Mouse (Mus musculus) lung, adult 2 months (tissue): ENCODE measurements around the gene Kat6b. TPM values are rescaled to one million over a fixed set of nuclear protein-coding genes. Genes with fewer than 3 reads are reported as not detected.

Experiments
- DNase-seq: peaks from one replicate; pipeline ENCODE4 v3.0.0; 2022
- H3K4me1 ChIP-seq: fragments of 200-500 bp; 2 replicates; pipeline ENCODE4 v1.6.1; 2011; ENCODE audit warnings: low read length; ENCODE audit not compliant: control insufficient read depth, insufficient read depth
- H3K4me3 ChIP-seq: fragments of 200-500 bp; replicated peaks from 2 replicates; pipeline ENCODE3; 2011; ENCODE audit warnings: low read depth, mild to moderate bottlenecking, control low read depth, low read length; ENCODE audit errors: extremely low read depth
- CTCF ChIP-seq: fragments of 200-500 bp; IDR thresholded peaks from 2 replicates; pipeline ENCODE4 v1.5.1; 2011; ENCODE audit warnings: mild to moderate bottlenecking, low read length, control low read depth; ENCODE audit not compliant: insufficient read depth
- POLR2A ChIP-seq: fragments of 200-500 bp; IDR thresholded peaks from 2 replicates; pipeline ENCODE4 v1.6.1; 2011; ENCODE audit warnings: low read depth, mild to moderate bottlenecking, control low read depth, low read length, borderline replicate concordance; ENCODE audit errors: extremely low read depth
- WGBS: fragments of 180-500 bp; shearing (Covaris S2); methylation state at CpG from one replicate; pipeline ENCODE4 v1.1.7; 2018; 5-methylcytosine and 5-hydroxymethylcytosine counted together
- polyA plus RNA-seq: library from polyadenylated mRNA; depleted of rRNA; stranded (reverse); fragments of >200 nt; gene quantifications from 2 replicates; pipeline ENCODE4 v1.2.3, GENCODE M21; 2012

The Kat6b gene
- polyA plus RNA-seq, 1 experiment, result 11.5 TPM

DNA sequence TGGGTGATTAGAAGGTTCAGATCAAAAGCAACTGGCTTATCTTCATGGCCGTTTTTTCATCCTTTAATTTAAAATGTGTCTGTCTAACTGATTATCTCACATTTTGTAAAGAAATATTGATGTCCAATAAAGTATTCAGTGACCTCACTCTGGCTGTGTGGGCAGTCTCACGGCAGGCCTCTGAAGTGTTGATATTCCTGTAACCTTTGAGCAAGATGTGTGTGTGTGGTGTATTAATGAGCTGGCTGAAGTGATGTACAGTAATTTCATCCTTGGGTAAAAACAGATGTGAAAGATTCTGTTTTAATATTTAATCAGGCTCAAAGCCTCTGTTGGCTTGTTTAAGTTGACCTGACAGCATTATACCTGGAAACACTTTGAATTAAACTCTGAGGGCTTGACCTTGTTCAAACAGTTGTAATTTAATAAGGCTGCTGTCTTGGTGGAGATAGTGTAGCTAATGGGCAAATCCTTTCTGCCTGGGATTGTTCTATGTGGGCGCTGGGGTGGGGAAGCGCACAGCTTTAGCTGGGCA lies 82.4 kb downstream of the Kat6b start:
- WGBS, result 77% methylated on average over 4 of the region's 4 CpGs
- Histone ChIP-seq H3K4me3 (no peak overlapping the region), H3K4me1 (peaks cover 3% of the 10 kb centered on the region; the same call in 1 of the 2 replicates)
- no peak for DNase-seq
- TF ChIP-seq CTCF (no peak), POLR2A (no peak)

DNA sequence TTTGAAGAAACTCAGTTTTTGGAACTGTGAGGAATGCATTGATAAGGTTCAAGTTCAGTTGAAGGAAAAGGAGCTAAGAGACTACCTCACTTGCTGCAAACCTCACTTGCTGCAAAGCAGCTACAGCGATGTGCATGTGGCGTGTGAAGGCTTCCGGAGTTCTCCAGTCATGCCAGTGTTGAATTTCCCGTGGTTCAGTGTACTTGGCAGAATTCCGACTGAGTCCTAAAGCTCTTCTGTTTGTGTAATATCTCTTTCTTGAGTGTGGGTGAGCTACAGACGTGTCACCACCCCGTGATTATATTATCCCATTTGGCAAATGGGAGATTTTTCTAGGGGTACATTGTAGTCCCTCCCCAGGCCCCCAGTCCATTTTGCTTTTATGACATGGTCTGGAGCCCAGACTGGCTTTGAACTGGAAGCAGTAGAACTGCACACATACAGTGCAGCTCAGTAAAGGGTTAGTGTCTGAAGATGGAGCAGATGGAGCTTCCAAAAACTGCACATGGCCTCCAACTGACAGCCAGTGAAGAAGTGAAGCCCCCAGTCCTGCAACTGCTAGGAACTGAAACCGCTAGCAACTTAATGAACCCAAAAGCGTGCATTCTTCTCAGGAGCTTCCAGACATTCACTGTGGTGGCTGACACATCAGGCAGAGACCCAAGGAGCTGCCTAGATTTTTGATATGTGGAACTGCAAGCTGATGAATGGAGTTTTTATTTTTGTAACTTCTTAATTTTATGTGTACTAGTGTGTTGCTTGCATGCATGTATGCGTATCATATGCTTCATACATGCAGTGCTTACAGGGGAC lies 84.5 kb downstream of the Kat6b start:
- DNase-seq, result no peak
- TF ChIP-seq CTCF (no peak), POLR2A (no peak)
- Histone ChIP-seq H3K4me1 (peaks cover 2% of the 10 kb centered on the region; the same call in 1 of the 2 replicates), H3K4me3 (no peak overlapping the region)
- 77% methylated on average over 10 of the region's 10 CpGs for WGBS

DNA sequence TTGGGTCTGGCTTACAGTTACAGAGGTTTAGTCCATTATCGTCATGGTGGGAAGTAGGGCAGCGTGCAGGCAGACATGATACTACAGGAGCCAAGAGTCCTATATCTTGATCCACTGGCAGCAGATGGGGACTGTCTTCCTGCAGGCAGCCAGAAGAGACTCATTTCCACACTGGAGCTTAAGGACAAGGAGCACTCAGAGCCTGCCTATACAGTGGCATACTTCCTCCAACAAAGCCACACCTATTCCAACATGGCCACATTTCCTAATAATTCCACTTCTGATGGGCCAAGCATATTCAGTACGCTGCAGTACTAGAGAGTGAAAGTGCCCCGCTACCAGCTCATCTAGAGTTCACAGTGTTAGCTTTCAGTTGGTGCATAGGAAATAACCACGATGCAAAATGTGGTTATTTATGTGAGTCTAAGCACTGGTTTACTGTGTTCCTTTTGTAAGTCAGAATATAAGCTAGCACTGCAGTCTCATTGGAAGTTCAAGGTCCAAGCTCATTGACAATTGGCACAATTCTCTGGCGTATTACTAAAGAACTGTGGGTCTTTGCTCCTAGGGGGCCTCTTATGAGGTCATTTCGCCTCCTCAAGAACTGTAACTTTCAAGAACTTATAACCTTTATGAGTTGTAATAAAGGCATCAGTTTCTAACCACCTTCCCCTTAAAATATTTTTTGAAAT lies 86.2 kb downstream of the Kat6b start:
- TF ChIP-seq CTCF (no peak), POLR2A (no peak)
- WGBS, result 89% methylated on average over 7 of the region's 7 CpGs
- Histone ChIP-seq H3K4me3 (no peak overlapping the region), H3K4me1 (no peaks in the 10 kb centered on the region)
- no peak for DNase-seq

DNA sequence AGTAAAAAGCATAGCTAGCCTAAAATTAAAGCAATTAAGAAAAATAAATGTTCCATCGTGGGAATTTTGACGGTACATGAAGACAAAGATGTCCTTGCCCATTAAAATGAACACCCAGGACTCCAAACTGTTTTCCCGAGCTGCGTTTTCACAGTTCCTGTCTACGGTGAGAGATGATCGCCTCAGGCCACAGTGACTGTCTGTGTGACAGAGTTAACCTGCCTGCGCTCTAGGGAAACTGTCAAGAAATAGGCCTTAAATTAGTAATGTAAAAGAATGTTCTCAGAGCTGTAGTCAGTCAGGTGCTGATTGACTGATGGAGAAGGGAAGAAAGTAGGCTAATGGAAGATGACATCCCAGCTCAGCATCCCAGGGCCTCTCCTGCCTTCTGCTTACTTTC lies 87.6 kb downstream of the Kat6b start:
- H3K4me1 ChIP-seq, result no peaks in the 10 kb centered on the region
- H3K4me3 ChIP-seq, result no peak overlapping the region
- TF ChIP-seq POLR2A (no peak), CTCF (no peak)
- no peak for DNase-seq
- WGBS, result 92% methylated on average over 7 of the region's 7 CpGs

DNA sequence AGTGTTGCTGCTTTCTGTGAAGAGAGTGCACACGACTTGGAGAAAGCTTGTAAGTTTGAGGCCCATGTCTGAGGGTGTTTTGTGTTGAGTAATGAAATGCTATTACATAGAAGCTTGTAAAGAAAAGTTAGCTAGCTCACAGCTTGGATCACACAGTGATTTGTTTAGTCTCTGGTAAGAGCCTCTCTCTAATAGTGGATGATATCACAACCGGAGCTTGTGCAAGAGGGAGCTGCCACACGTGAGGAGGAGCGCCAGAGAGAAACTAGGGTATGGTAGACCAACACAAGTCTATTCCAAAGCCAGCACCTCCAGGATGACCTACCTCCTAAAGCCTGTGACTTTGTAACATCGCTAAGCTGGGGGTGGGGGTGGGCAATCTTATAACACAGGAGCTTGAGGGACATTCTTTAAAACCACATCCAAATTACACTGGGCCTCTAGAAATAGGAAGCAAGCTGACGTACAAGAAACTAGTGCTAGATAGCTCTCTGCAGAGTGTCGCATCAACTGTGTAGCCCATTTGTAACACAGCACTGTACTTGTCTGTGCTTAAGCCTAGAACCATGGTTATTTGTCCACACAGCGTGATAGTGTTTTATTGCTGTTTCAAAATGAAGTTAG lies 93.6 kb downstream of the Kat6b start:
- TF ChIP-seq CTCF, result no peak
- no peak for TF ChIP-seq POLR2A
- DNase-seq, result no peak
- no peak overlapping the region for H3K4me3 ChIP-seq
- WGBS, result 66% methylated on average over 8 of the region's 8 CpGs
- H3K4me1 ChIP-seq, result peaks cover 2% of the 10 kb centered on the region

DNA sequence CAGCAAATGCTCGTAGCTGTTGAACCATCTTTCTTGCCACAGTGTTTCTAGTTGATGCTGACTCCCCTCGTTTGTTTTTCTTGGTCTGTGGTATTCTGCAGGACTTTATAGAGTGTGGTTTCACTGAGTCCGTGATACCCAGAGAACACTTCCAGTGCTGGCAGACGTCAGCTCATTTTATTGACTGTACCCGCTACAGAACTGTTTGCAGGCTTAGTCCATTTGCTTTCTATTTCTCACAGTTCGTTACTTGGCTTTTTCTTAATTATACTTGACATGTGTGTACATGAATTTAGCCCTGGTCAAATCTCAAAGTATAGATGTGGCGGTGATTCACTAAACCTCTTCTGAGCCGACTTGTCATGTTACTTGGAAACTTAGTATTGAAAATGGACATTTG lies 95.6 kb downstream of the Kat6b start:
- H3K4me3 ChIP-seq, result no peak overlapping the region
- DNase-seq, result no peak
- WGBS, result 78% methylated on average over 8 of the region's 8 CpGs
- peaks cover 11% of the 10 kb centered on the region for H3K4me1 ChIP-seq
- TF ChIP-seq POLR2A (no peak), CTCF (no peak)

DNA sequence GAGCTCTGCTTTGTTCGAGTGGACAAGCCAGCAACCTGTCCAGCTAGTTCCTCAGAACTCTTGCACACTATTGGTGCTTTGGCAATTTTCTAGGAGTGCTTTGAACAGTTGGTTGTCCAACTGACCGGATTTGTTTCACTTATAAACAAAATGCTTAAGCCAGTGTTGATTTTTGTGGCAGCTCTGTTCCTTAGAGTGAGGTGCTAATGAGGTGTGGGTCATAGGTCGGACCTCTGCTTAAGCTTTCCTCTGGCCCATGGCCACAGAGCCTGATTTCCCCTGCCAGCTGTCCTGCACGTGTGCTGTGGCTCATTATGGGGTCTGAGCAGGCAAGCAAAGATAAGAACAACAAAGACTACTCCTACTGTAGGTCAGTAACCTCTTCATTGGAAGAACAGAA lies 100.0 kb downstream of the Kat6b start:
- no peak overlapping the region for H3K4me3 ChIP-seq
- peaks cover 20% of the 10 kb centered on the region for H3K4me1 ChIP-seq
- DNase-seq, result no peak
- TF ChIP-seq POLR2A (no peak), CTCF (no peak)
- WGBS, result 23% methylated on average over 4 of the region's 4 CpGs

DNA sequence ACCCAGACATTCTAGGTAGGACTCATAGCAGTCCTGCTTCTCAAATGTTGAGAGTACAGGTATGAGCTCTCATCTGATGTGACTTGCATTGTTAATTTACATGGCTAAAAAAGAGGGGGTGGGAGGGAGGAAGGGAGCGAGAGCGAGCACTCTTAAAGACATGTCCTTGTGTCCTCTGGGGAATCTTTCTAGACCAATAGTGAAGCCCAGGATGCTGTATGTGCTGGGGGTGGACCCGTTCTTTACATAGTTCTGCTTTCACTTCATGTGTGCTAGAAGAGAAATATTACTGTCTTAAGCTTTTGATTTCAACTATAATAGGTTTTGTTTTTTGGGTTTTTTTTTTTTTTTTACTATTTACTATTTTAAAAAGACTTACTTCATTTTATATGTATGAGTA lies 101.1 kb downstream of the Kat6b start:
- DNase-seq, result no peak
- TF ChIP-seq POLR2A (no peak), CTCF (no peak)

DNA sequence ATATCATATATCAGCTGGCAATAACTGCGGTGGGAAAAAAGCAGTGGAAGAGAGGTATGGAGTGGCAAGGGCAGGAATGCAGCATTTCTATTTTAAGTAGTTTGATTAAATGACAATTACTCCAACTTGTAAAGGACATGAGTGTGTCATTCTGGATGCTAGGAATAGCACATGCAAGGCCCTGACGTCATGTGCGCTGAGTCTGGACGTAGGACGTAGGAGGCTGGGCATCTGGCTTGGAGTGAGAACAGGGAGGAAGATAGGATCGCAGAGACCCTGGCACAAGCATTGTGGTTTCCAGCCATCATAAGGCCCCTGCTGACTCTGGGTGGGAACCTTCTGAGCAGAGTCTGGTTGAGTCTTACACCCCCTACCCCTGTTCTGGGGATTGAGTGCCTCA lies 101.8 kb downstream of the Kat6b start:
- 93% methylated on average over 6 of the region's 6 CpGs for WGBS
- Histone ChIP-seq H3K4me1 (peaks cover 25% of the 10 kb centered on the region), H3K4me3 (no peak overlapping the region)
- no peak for DNase-seq
- no peak for TF ChIP-seq POLR2A
- no peak for TF ChIP-seq CTCF

More for the DNA sequence above, 101.1 kb downstream of the Kat6b start:
- WGBS, result 91% methylated on average over 3 of the region's 3 CpGs
- H3K4me1 ChIP-seq, result peaks cover 24% of the 10 kb centered on the region
- H3K4me3 ChIP-seq, result no peak overlapping the region

DNA sequence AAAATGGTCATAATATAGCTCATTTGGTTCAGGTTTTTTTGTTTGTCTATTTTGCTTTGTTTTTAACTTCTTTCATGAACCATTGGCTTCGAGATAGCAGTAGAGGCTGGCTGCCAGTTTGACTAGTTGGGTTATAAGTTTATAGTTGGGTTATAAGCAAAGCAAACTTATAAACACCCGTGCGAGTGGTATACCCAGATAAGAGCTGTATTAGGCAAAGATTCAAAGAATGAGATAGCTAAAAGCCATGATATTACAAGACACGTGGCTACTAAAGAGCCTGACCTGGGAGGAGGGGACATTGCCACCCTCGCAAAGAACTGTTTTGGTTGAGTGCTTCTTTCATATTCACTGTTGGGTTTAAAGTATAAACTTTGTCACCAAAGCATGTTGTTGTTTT lies 102.6 kb downstream of the Kat6b start:
- Histone ChIP-seq H3K4me3 (no peak overlapping the region), H3K4me1 (peaks cover 26% of the 10 kb centered on the region)
- no peak for TF ChIP-seq CTCF
- TF ChIP-seq POLR2A, result no peak
- WGBS, result 79% methylated on average over 5 of the region's 5 CpGs
- DNase-seq, result no peak
